Mouse (Mus musculus): ENCODE measurements at regions not wholly inside any gene's neighbourhood (a gene's known extent, or its start where the extent isn't known, plus 50 kb on each side); places are given as distances from the start of the nearest gene placed in this dataset.

DNA sequence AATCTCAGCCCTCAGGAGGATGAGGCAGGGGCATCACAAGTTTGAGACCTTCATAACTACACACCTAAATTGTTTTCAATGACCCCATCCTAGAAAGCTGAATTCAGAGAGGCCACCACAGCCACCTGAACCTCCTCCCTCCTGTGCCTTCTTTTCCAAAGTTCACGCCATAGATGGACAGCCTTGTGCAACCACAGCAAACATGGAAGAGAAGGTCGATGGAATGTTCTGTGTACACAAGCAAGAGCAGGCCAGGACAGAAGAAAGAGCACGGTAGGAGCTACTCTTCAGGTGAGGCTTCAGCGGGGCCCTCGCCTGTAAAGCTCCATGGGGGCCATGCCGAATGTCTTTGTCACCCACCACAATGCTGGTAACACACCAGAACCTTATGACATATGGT, 481.1 kb upstream of the Sall1 start:
- H3K27me3 ChIP-seq (ENCODE audit: control insufficient read depth, insufficient read depth, low read length), result no peaks in the 10 kb centered on the region
- no peak for ATAC-seq (ENCODE audit: insufficient number of reproducible peaks, insufficient read depth, low FRiP score, low read depth)
- H3K9ac ChIP-seq (ENCODE audit: low read length), result no peak overlapping the region
- no peaks in the 10 kb centered on the region; a peak in 1 of 4 replicates for H3K4me1 ChIP-seq (ENCODE audit: control insufficient read depth in 2 of 2, insufficient read depth in 2 of 2, low read length in 2 of 2)
- 86% methylated on average over 6 of the region's 6 CpGs for WGBS
- no peak overlapping the region for H3K4me3 ChIP-seq (ENCODE audit: control insufficient read depth in 1 of 2, insufficient read depth in 1 of 2, low read depth in 1 of 2, low read length in 2 of 2)
- H3K4me2 ChIP-seq (ENCODE audit: low read length), result no peak overlapping the region
- no peaks in the 10 kb centered on the region for H3K9me3 ChIP-seq (ENCODE audit: control insufficient read depth, low read length)
- H3K36me3 ChIP-seq (ENCODE audit: control insufficient read depth, insufficient read depth, low read length), result no peaks in the 10 kb centered on the region
- H3K27ac ChIP-seq (replicated peaks in 1 of 2; ENCODE audit: control insufficient read depth in 1 of 2, insufficient read depth in 1 of 2, low read depth in 2 of 2, low read length in 2 of 2), result no peak overlapping the region

- no peak for ATAC-seq (ENCODE audit: insufficient number of reproducible peaks, insufficient read depth, low FRiP score, low read depth)
- no peaks in the 10 kb centered on the region for H3K9me3 ChIP-seq (ENCODE audit: control insufficient read depth, low read length)
- 71% methylated on average over 3 of the region's 3 CpGs for WGBS
- H3K4me1 ChIP-seq (ENCODE audit: control insufficient read depth in 2 of 2, insufficient read depth in 2 of 2, low read length in 2 of 2), result no peaks in the 10 kb centered on the region
- no peak overlapping the region for H3K27ac ChIP-seq (replicated peaks in 1 of 2; ENCODE audit: control insufficient read depth in 1 of 2, insufficient read depth in 1 of 2, low read depth in 2 of 2, low read length in 2 of 2)
- no peak overlapping the region for H3K4me2 ChIP-seq (ENCODE audit: low read length)
- no peak overlapping the region for H3K4me3 ChIP-seq (ENCODE audit: control insufficient read depth in 1 of 2, insufficient read depth in 1 of 2, low read depth in 1 of 2, low read length in 2 of 2)
- no peaks in the 10 kb centered on the region for H3K36me3 ChIP-seq (ENCODE audit: control insufficient read depth, insufficient read depth, low read length)
- H3K27me3 ChIP-seq (ENCODE audit: control insufficient read depth, insufficient read depth, low read length), result no peaks in the 10 kb centered on the region
- H3K9ac ChIP-seq (ENCODE audit: low read length), result no peak overlapping the region
These were observed 479.4 kb upstream of the Sall1 start for GRCm38 (mm10) chr8:89523336-89523735.

DNA sequence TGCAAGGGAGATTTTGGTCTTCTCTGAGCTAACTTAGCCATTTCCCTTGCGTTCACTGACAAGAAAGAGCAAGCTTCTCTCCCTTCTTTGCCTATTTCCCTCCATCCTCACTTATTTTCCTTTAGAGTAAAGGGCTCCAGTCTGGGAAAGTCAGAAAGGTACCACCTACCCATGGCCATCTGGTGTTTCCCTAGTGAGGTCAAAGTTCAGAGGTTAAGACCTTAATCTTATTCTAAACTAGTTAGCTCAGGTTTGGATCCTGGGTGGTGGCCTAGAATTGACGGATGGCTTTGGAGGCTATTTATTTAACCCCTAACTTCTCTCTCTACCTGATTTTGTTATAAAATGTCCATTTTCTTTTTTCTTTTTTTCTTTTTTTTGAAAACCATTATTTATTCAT, 472.6 kb upstream of the Sall1 start:
- Histone ChIP-seq H3K9me3 (ENCODE audit: control insufficient read depth, low read length) (no peaks in the 10 kb centered on the region), H3K27me3 (ENCODE audit: control insufficient read depth, insufficient read depth, low read length) (no peaks in the 10 kb centered on the region), H3K4me1 (ENCODE audit: control insufficient read depth in 2 of 2, insufficient read depth in 2 of 2, low read length in 2 of 2) (no peaks in the 10 kb centered on the region), H3K27ac (replicated peaks in 1 of 2; ENCODE audit: control insufficient read depth in 1 of 2, insufficient read depth in 1 of 2, low read depth in 2 of 2, low read length in 2 of 2) (no peak overlapping the region), H3K4me2 (ENCODE audit: low read length) (no peak overlapping the region), H3K9ac (ENCODE audit: low read length) (no peak overlapping the region), H3K36me3 (ENCODE audit: control insufficient read depth, insufficient read depth, low read length) (no peaks in the 10 kb centered on the region), H3K4me3 (ENCODE audit: control insufficient read depth in 1 of 2, insufficient read depth in 1 of 2, low read depth in 1 of 2, low read length in 2 of 2) (no peak overlapping the region)
- ATAC-seq (ENCODE audit: insufficient number of reproducible peaks, insufficient read depth, low FRiP score, low read depth), result no peak
- WGBS, result 71% methylated on average over 2 of the region's 2 CpGs

DNA sequence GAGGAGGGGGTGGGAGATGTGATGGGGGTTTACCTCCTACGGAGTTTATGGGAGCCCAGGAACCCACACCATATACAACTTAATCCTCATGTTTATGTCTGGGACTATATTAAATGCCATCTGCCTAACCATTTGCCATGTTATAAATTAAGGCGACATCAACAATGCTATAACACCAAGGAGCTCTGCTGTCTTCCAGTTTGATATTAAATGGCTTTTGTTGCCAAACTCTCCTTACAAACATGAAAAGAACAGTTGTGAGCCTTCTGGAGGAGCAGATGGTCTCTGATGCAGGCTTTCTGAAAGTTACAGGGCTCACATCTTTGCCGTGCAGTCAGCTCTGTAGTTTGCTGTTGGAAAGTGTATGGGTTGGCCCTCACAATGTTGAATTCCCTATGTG, 470.3 kb upstream of the Sall1 start:
- no peaks in the 10 kb centered on the region for H3K36me3 ChIP-seq (ENCODE audit: control insufficient read depth, insufficient read depth, low read length)
- H3K27me3 ChIP-seq (ENCODE audit: control insufficient read depth, insufficient read depth, low read length), result no peaks in the 10 kb centered on the region
- no peaks in the 10 kb centered on the region for H3K9me3 ChIP-seq (ENCODE audit: control insufficient read depth, low read length)
- 86% methylated on average over 3 of the region's 3 CpGs for WGBS
- no peak overlapping the region for H3K4me2 ChIP-seq (ENCODE audit: low read length)
- no peak overlapping the region for H3K9ac ChIP-seq (ENCODE audit: low read length)
- no peaks in the 10 kb centered on the region for H3K4me1 ChIP-seq (ENCODE audit: control insufficient read depth in 2 of 2, insufficient read depth in 2 of 2, low read length in 2 of 2)
- no peak overlapping the region for H3K27ac ChIP-seq (replicated peaks in 1 of 2; ENCODE audit: control insufficient read depth in 1 of 2, insufficient read depth in 1 of 2, low read depth in 2 of 2, low read length in 2 of 2)
- no peak for ATAC-seq (ENCODE audit: insufficient number of reproducible peaks, insufficient read depth, low FRiP score, low read depth)
- no peak overlapping the region for H3K4me3 ChIP-seq (ENCODE audit: control insufficient read depth in 1 of 2, insufficient read depth in 1 of 2, low read depth in 1 of 2, low read length in 2 of 2)

GRCm38 (mm10) chr8:89507639-89508038, 463.7 kb upstream of the Sall1 start:
- Histone ChIP-seq H3K4me1 (ENCODE audit: control insufficient read depth in 2 of 2, insufficient read depth in 2 of 2, low read length in 2 of 2) (0 out of 4 replicates have a peak, but pooled peaks cover 0 to 2% of the 10 kb centered on the region in 2 experiments), H3K9ac (ENCODE audit: low read length) (no peak overlapping the region), H3K4me3 (ENCODE audit: control insufficient read depth in 1 of 2, insufficient read depth in 1 of 2, low read depth in 1 of 2, low read length in 2 of 2) (no peak overlapping the region), H3K27ac (replicated peaks in 1 of 2; ENCODE audit: control insufficient read depth in 1 of 2, insufficient read depth in 1 of 2, low read depth in 2 of 2, low read length in 2 of 2) (no peak overlapping the region), H3K4me2 (ENCODE audit: low read length) (peak overlapping the region; percentile 9; the same call in 1 of the 2 replicates), H3K27me3 (ENCODE audit: control insufficient read depth, insufficient read depth, low read length) (no peaks in the 10 kb centered on the region), H3K36me3 (ENCODE audit: control insufficient read depth, insufficient read depth, low read length) (no peaks in the 10 kb centered on the region), H3K9me3 (ENCODE audit: control insufficient read depth, low read length) (no peaks in the 10 kb centered on the region)
- ATAC-seq (ENCODE audit: insufficient number of reproducible peaks, insufficient read depth, low FRiP score, low read depth), result no peak
- WGBS, result 30% methylated on average over 6 of the region's 6 CpGs

GRCm38 (mm10) chr8:89503545-89504234, 459.7 kb upstream of the Sall1 start:
- Histone ChIP-seq H3K27me3 (ENCODE audit: control insufficient read depth, insufficient read depth, low read length) (no peaks in the 10 kb centered on the region), H3K36me3 (ENCODE audit: control insufficient read depth, insufficient read depth, low read length) (no peaks in the 10 kb centered on the region), H3K27ac (replicated peaks in 1 of 2; ENCODE audit: control insufficient read depth in 1 of 2, insufficient read depth in 1 of 2, low read depth in 2 of 2, low read length in 2 of 2) (no peak overlapping the region), H3K4me2 (ENCODE audit: low read length) (no peak overlapping the region), H3K4me3 (ENCODE audit: control insufficient read depth in 1 of 2, insufficient read depth in 1 of 2, low read depth in 1 of 2, low read length in 2 of 2) (no peak overlapping the region), H3K4me1 (ENCODE audit: control insufficient read depth in 2 of 2, insufficient read depth in 2 of 2, low read length in 2 of 2) (peaks cover 0 to 6% of the 10 kb centered on the region in 2 experiments; a peak in 1 of 4 replicates), H3K9me3 (ENCODE audit: control insufficient read depth, low read length) (no peaks in the 10 kb centered on the region), H3K9ac (ENCODE audit: low read length) (no peak overlapping the region)
- WGBS, result 42% methylated on average over 4 of the region's 4 CpGs
- no peak for ATAC-seq (ENCODE audit: insufficient number of reproducible peaks, insufficient read depth, low FRiP score, low read depth)

DNA sequence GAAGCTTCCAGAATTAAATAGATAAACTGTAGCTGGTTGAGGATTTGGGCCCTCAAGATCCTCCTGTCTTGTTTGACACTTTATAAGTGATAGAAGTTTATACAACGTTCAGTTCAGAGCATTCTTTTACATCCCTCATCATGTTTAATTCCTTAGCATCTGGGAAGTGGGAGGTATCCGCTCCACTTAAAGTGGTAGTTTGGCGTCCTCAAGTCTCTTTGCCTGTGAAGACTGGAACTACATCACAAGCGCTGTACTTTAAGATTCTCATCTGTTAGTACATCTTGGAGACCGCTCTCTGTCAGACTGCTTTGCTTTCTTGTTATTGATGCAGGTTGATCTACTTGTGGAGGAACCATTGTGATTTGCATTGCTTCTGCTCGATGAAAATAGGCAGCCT, 459.1 kb upstream of the Sall1 start:
- H3K9ac ChIP-seq (ENCODE audit: low read length), result no peak overlapping the region
- no peak overlapping the region for H3K4me2 ChIP-seq (ENCODE audit: low read length)
- no peaks in the 10 kb centered on the region for H3K36me3 ChIP-seq (ENCODE audit: control insufficient read depth, insufficient read depth, low read length)
- no peak for ATAC-seq (ENCODE audit: insufficient number of reproducible peaks, insufficient read depth, low FRiP score, low read depth)
- WGBS, result 82% methylated on average over 6 of the region's 6 CpGs
- H3K4me3 ChIP-seq (ENCODE audit: control insufficient read depth in 1 of 2, insufficient read depth in 1 of 2, low read depth in 1 of 2, low read length in 2 of 2), result no peak overlapping the region
- no peak overlapping the region for H3K27ac ChIP-seq (replicated peaks in 1 of 2; ENCODE audit: control insufficient read depth in 1 of 2, insufficient read depth in 1 of 2, low read depth in 2 of 2, low read length in 2 of 2)
- peaks cover 0 to 6% of the 10 kb centered on the region in 2 experiments; a peak in 1 of 4 replicates for H3K4me1 ChIP-seq (ENCODE audit: control insufficient read depth in 2 of 2, insufficient read depth in 2 of 2, low read length in 2 of 2)
- H3K9me3 ChIP-seq (ENCODE audit: control insufficient read depth, low read length), result no peaks in the 10 kb centered on the region
- H3K27me3 ChIP-seq (ENCODE audit: control insufficient read depth, insufficient read depth, low read length), result no peaks in the 10 kb centered on the region

DNA sequence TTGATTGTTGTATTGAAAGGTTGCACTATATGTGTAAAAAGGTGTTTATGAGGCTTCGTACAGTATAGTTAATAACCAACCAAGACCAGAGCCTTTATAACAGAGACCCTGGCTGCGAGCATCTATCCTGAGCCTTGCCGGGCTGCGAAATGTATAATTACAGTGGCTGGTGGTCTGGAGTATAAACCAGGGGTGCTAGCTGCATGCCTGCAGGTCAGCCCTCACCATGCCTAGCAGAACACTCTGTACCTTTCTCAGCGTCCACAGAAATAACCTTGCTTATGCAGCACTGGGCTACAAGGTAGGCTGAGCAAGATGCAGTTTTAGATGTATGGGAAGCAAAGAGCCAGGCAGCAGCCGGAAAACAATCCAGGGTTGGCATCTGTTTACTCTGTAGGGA, 457.8 kb upstream of the Sall1 start:
- Histone ChIP-seq H3K4me1 (ENCODE audit: control insufficient read depth in 2 of 2, insufficient read depth in 2 of 2, low read length in 2 of 2) (peaks cover 0 to 6% of the 10 kb centered on the region in 2 experiments; a peak in 1 of 4 replicates), H3K9me3 (ENCODE audit: control insufficient read depth, low read length) (no peaks in the 10 kb centered on the region), H3K27me3 (ENCODE audit: control insufficient read depth, insufficient read depth, low read length) (no peaks in the 10 kb centered on the region), H3K4me2 (ENCODE audit: low read length) (no peak overlapping the region), H3K27ac (replicated peaks in 1 of 2; ENCODE audit: control insufficient read depth in 1 of 2, insufficient read depth in 1 of 2, low read depth in 2 of 2, low read length in 2 of 2) (no peak overlapping the region), H3K36me3 (ENCODE audit: control insufficient read depth, insufficient read depth, low read length) (no peaks in the 10 kb centered on the region), H3K9ac (ENCODE audit: low read length) (no peak overlapping the region), H3K4me3 (ENCODE audit: control insufficient read depth in 1 of 2, insufficient read depth in 1 of 2, low read depth in 1 of 2, low read length in 2 of 2) (no peak overlapping the region)
- ATAC-seq (ENCODE audit: insufficient number of reproducible peaks, insufficient read depth, low FRiP score, low read depth), result no peak
- 93% methylated on average over 6 of the region's 6 CpGs for WGBS
